Mouse (Mus musculus) adrenal gland, adult (tissue): ENCODE data around the gene Ccdc162.
A peak's percentile ranks its signal among the peaks of the same experiment; 100 is the strongest.

ENCODE experiments used
- DNase-seq, 2 experiments: peaks; one replicate each; pipeline ENCODE4 v3.0.0; 2022 to 2023; ENCODE audit warnings: low spot score in 1 of 2; ENCODE audit not compliant: inconsistent age in 2 of 2

Gene Ccdc162

DNA sequence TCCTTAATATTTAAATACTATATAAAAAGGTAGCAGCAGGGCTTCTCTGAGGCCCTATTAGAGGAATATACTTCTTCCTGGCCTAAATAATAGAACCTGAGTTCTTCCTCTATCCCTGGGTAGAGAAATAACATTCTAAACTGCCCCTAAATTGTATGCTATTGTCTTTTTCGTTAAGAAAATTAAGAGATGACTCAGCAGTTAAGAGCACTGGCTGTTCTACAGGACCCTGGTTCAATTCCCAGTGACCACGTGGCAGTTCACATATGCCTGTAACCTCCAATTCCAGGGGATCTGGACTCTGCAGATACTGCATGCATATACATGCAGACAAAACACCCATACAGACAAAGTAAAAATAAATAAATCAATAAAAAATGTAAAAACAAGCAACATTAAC, 172.6 kb downstream of the Ccdc162 start:
- DNase-seq = no peak

DNA sequence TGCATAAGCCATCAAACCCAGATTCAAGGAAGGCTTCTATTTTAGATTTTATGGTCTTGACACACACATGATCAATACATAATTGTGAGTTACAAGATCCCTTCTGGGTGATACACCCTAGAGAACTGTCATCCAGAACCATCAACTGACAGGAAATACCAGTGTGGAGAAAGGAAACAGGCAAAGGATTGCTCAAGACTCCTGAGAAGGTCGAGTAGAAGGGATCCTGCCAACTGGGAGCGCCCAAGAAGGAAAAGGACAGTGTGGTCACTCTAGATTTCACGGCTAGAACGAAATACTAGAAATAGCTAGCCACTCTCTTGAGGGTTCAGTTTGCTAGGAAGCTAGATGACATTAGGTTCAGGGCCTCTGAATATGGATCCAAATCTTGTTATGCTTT, 173.0 kb downstream of the Ccdc162 start:
- no peak for DNase-seq

DNA sequence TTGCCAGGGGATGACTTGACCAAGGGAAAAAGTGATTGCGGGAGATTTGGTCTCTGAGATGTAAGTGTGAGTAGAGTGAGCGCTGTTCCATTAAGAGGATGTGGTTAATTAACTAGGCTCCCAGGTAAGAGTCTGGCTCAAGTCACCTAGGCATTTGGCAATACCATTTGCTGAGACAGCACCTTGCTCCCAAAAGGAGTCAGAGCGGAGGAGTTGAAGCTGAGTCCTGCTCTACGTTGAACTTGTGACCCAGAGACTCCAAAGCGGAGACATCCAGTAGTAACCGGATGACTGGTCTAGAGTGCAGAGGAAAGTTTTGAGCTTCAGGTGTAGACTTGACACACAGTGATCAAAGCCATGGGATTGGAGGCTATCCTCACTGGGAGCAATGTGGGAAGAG, 174.4 kb downstream of the Ccdc162 start:
- DNase-seq = no peak

DNA sequence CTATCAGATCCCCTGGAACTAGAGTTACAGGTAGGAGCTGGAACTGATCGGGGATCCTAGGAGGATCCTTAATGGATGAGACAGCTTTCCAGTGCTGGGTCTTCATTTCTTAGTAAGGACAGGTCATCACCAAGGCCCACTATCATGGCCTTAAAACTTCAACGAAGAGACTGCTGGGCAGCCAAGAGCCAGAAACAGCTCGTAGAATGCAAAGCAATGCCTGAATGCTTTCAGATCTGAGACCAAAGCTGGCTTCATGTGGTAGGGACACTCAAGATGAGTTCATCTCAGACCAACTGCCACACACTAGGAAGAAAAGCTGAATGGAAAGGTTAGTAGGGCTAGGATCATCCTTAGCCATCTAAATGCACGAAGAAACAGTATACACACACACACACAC, 177.4 kb downstream of the Ccdc162 start:
- no peak for DNase-seq

DNA sequence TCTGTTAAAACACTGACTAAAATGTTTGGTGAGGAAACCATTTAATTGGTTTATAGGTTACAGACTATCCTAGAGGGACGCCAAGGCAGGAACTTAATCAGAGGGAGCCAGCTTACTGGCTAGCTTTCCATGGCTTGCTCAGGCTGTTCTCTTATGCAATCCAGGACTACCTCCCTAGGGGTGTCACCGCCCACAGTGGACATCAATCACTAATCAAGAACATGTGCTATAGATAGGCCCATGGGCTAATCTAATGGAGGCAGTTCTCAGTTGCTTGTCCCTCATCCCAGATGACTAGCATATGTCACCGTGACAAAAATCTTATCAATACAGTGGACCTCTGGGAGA, 178.5 kb downstream of the Ccdc162 start:
- no peak for DNase-seq

DNA sequence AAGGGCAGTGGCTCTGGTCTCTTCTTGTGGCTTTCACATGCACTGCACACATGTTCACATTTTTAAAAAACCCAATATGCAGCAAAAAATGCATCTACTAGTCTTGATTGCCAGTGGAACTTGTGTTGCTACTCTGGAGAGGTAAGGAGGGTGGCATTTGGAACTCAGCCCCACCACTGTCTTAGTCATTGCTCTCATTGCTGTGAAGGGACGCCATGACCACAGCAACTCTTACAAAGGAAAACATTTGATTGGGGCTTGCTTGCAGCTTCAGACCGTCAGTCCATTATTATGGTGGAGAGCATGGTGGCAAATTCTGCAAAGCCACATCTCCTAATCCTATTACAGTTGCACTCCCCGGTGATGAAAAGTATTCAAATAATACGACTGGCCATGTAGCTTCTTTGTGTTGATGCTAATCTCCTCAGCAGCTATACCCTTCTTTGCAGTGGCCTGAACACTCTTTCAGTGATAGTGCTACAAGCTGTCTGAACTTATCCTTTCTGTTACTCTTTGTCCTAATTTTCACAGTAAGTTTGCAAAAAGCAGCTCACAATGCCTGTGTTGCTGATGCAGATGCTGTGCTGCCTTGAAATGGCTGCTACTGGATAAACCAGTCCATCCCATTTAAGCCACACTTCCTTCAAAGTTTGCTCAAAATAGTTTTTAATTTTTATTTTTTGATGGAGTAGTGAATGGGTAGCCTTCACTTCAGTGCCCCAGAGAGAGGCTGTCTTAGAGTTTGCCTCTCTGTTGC, 179.0 kb downstream of the Ccdc162 start:
- DNase-seq = no peak

DNA sequence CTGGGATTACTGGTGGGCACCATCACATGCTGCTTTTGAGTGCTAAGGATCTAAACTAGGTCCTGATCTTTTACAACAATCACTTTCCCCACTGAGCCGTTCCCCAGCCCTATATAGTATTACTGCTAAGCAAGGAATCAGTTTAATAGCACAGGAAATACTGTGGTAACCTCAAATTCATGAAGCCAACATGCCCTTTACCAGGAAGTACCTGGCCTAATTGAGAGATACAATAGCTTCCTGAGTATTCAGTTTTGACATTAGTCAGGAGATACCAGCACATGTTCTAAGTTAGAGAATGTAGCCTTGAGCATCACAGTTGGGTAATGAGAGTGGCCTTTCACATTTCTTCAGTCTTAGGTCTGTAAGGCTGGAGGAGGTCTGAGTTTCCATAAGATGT, 179.7 kb downstream of the Ccdc162 start:
- no peak for DNase-seq

DNA sequence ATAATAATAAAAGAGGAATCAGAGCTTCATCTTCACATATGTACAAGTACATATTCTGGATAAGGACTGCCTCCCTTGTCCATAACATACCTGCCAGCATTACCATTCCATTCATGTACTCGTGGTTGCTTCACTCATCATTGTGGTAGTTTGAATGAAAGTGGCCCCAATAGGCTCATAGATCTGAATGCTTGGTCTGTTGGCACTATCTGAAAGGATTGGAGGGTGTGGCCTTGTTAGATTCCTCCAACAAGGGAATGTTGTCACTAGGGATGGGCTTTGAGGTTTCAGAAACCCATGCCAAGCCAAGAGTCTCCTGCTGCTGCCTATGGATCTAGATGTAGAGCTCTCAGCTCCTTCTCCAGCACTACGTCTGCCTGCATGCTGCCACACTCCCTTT, 180.4 kb downstream of the Ccdc162 start:
- DNase-seq = no peak

DNA sequence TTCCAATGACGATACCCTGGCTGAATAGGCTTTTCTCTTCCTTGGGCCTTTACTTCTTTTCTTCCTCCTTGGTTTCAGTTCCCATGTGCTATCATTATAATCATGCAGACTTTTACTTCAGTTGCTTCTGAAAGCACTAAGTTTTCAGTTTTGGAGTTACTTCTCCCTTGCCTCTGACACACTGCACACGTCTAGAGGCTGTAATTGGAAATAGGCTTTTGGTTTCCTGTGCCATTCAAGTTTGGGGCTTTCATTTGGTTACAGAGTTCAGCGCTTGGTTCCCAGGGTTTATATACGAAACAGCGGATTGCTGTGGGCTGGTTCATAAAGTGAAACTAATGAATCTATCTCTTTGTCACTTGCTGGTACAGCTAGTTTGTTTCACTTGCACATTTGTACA, 186.5 kb downstream of the Ccdc162 start:
- no peak for DNase-seq

DNA sequence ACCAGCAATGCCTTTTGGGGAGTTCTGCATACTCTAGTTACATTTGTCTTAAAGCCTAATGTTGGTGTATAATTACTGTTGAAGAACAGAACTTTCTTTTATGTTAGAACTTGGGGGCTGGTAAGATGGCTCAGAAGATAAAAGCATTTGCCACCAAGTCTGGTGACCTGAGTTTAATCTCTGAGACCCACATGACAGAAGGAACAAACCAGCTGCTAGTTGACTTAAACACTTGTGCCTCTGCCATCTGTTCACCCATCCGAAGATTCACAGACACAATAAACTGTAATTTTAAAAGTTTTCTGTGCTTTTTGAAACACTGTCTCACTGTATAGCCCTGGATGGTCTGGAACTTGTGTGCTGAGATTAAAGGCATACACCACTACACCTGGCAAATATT, 190.7 kb downstream of the Ccdc162 start:
- DNase-seq = no peak

DNA sequence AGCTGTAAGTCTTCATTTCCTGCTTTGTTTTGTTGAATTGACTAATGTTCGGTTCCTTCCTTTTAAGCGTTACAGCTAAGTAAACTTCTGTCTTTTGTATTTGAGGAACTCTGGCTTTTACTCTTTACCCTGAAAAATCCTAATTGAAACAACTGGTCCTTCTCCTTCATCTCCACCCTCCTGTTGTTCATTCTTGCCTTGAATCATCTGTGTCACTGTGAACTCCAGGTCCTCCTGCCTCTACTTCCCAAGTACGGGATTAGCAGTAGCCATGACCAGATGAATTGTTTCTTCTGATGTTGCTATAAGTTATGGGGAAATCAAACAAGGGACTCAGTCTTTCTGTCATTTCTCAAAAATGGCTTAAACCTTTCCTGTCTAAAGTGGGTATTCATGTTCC, 193.0 kb downstream of the Ccdc162 start:
- DNase-seq = no peak

DNA sequence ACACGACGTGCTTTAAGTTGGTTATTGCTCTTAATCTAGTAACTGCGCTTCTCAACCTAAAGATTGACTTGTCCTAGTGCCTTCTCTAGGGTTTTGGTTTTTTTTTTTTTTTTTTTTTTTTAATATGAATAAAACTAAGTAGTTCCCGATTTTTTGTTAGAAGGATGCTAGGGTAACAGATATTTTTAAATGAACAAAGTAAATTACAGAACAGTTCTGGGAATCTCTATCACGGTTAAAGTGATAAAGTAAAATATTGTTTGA, 196.1 kb downstream of the Ccdc162 start:
- no peak for DNase-seq

DNA sequence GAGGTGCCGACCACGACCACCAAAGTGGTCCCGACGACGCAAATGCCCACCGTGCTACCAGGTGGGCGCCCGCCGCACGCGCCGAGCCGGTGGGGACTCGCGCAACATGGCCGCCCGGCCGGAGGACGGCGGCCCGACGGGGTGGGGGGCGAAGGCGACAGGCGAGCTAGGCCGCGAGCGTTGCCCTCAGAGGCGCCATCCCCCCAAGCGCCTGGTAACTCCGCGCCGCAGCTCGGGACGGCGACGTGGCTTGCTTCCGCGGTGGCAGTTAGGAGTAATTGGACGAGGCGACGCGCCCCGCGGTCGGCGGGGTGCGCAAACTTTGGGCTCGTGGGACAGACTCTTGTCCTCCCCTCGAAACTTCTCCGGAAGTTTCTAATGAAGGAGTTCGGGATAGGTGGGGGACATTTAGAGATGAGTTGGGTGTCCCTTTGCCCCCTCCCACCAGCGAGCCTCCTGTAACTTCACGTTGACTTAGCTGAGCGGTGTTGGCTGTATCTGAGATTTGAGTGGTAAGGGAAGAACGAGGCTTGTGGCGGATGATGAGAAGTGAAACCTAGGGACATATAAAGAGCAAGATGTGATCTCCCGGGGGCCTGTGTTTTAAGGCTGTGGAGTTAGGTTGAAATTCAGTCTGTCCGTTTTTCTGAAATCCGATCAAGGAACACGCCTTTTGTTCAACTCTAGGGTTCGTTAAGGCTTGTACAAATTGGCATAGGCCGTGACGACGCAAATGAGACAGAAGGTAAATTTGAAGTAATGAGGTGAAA, 196.6 kb downstream of the Ccdc162 start:
- DNase-seq = peak in 1 of 2 experiments; percentile 90

DNA sequence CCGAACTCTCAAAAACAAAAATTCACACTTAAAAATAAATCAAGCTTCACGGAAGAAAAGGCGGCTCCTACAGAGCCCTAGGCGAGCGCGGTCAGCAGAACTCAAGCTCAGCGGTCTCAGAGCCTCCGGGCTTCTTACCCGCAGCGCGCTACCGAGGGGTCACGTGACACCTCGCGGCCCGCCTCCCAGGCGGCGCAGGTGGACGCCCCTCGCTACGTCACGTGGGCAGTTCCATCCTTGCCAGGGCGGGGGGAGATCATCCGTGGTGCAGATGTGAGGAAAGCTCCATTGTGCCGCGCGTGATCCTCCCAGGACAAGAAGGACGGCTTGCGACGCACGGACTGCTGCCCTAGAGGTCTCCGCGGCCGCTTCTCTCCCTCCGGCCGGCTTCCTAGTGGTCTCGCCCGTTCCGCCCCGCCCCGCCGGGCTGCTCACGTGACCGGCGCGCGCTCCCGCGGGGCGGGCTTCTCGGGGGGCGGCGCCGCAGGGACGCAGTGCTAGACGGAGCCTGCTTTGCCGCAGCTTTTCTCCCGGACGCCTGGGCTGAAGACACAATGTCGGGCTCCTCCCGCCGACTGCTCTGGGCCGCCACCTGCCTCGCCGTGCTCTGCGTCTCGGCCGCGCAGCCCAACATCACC, 197.3 kb downstream of the Ccdc162 start, which contains the start of gene Cd164:
Cd164 (plus strand) TSS at position 434 of the 638 bp plus-strand sequence.
- peak; percentile 94 to 98 for DNase-seq

DNA sequence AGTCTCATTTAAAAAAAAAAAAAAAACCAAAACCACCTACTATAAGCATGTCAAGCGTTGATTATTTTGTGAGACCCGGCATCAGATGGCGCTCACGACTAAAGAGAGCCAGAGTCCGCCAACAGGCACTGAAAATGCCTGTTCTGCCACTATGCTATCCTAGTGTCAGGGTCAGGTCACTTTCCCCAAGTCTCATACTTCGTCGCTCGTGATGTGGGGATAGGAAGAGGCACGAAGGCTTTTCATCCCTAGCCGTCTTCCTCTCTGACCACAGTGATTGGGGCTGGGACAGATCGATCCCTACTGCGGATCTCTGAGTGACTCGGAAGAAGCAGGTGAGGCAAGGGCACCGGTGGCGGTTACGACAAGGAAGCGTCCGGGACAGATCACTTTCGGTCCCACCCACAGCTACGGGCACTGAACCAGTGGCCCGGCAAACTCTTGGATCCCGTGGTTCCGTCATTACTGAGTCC, 197.9 kb downstream of the Ccdc162 start:
- peak; percentile 86 to 97 for DNase-seq

DNA sequence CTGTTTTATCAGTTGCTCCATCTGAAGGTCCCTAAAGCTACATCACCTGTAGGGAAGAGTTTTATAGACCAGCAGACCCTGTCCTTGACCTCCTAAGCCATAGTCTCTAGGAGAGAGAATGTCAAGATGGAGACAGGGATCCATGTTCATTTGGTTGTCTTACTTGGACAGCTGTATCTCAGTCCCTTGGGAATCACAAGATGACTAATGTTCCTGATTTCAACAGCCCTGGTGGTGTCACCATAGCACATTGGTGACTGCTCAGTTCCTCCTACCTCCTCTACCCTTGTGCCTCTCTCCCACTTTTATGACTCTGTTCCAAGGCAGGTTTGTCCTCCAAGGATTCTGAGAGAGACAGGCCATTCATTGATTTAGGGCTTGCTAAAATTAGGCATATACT, 201.5 kb downstream of the Ccdc162 start:
- peak in 1 of 2 experiments; percentile 64 for DNase-seq

DNA sequence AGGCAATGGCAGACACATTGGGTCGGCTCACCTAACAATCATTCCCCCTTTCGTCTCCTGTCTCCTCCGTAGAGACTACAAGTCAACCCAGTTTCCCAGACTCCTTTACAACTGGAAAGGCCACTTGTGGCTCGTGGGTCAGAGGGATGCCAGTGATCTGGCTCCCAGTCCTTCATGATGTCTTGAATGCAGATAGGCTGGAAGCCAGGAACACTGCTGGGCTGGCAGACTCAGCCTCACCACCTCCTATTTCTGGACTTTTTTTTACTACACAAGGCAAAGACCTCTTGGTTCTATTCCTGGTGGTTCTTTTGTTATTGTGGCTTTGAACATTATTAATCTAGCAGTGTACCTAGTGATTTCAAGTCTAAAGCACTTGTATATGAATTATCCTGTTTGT, 202.1 kb downstream of the Ccdc162 start:
- DNase-seq = no peak

DNA sequence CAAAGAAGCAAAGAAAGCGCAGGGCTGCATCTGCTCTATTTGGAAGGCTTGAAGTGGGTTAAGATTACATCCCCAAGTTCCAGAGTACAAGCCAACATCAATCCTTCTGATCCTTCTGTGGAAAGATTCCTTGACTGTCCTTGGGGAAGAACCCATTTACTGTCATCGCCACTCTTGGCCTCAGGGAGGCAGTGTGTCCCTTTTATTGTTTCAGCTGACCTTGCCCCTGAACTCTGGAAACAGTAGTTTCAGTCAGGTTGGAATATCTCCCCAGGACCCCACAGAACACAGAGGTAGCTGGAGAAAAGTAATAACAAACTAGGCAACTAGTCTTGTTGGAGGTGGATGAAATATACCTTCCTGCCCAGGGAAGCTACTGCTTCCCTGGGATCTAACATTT, 207.3 kb downstream of the Ccdc162 start:
- peak in 1 of 2 experiments; percentile 66 for DNase-seq

DNA sequence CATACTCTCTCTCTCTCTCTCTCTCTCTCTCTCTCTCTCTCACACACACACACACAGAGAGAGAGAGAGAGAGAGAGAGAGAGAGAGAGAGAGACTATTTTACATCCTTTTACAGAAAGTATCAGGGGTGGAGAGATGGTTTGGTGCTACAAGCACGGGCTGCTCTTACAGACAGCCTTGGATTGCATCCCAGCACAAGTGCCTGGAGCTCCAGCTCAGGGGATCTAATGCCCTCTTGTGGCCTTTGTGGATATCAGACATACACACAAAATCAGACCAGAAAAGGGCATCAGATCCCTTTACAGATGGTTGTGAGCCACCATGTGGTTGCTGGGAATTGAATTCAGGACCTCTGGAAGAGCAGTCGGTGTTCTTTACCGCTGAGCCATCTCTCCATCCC, 211.0 kb downstream of the Ccdc162 start:
- peak; percentile 73 to 89 for DNase-seq

DNA sequence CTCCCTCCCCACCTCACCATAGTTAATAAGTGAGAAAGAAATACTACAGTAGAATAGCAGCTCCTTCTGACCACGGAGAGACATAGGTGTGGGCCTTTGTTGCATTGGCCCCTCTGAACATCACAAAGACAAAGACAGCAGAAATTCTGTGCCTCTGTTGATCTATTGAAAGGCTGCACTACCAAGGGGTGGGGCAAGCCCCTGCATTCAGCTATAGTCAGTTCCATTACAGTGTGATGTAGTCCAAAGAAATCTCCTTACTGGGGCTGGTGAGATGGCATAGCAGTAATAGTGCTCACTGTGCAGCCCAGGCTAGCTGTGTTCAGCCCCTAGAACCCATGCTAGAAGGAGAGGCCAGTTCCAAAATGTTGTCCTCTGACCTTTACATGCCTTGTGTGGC, 211.4 kb downstream of the Ccdc162 start:
- DNase-seq = no peak

DNA sequence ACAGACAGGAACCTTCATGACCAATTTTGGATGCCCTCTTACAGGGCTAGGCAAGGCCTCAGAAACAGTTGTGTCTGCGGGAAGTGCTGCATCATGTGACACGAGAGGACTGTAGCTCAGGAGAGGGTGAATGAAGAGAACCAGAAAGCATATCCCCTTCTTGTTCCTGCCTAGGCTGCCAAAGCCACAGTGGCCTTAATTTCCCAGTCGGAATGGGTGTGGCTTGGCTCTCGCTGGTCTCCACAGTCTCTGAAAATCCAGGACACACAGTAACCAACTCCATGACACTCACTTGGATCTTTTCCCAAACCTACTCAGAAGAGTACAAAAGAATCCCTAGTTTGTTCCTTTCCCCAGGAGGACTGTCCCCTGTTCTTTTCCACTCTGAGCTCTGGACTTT, 215.5 kb downstream of the Ccdc162 start:
- DNase-seq = peak; percentile 76 to 77

DNA sequence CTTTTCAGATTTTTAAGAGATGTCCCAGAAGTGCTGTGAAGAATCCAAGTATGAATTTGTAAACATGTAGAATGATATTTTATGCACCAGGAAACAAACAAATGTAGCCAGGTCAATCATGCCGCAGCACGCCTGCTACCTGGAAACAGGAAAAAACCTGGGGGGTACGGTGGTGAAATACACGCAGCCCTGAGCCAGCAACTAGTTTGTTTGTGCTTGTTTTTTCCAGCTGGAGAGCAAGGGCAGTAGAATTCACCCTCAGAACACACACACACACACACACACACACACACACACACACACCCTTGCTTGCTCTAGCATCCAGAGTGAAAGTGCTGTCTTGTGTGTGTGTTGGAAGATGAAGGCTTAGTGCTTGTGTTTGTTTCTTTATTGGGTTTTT, 225.3 kb downstream of the Ccdc162 start:
- DNase-seq = peak in 1 of 2 experiments; percentile 33
